Mouse (Mus musculus) cerebellum, postnatal 14 days (tissue): ENCODE measurements at regions not wholly inside any gene's neighbourhood (a gene's known extent, or its start where the extent isn't known, plus 50 kb on each side); places are given as distances from the start of the nearest gene placed in this dataset.

Experiments used
- DNase-seq, 2 experiments: peaks; one replicate each; pipeline ENCODE4 v3.0.0; 2021; ENCODE audit warnings: mixed read lengths in 2 of 2

DNA sequence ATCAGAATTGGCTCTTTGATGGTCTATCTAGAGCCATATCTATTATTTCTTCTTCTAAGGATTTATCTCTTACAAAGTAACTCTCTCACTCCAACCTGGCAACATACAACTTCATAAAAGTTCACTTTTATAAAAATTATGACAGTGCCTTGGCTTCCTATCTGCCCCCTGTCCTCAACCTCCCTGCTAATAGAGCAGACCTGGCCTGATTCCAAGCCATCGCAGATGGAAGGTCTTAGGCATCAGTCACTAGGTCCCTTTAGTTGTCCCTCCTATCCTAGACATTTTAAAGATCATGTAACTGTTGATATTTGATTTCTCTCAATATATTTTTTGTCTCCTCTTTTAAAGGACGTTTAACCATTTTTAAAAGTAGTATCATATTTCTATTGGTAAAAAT is 1974.3 kb upstream of the Slc39a10 start:
- peak; percentile 70 to 75 for DNase-seq

GRCm38 (mm10) chr1:48881373-48881772 is 1988.7 kb upstream of the Slc39a10 start:
- no peak for DNase-seq

GRCm38 (mm10) chr1:48893571-48893970 is 2000.9 kb upstream of the Slc39a10 start:
- DNase-seq: no peak

DNA sequence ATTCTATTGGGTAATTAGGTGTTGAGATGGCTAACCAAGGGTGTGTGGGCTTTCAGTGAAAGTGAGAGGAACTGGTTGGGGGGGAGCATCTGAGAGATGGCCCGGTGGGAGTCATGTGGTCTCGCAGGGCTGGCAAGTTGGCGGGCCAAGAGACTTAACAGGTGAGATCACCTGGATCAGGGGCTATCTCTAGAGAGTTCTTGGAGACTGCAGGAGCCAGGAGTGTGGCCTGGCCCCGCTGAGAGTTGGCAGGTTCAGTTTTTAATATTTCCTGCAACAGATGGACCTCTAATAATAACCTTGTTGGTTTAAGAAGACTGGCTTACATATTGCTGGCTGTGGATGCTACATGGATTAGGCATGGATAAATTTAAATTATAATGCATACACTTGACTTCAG is 1984.0 kb upstream of the Tmeff2 start:
- DNase-seq: peak; percentile 74 to 91

DNA sequence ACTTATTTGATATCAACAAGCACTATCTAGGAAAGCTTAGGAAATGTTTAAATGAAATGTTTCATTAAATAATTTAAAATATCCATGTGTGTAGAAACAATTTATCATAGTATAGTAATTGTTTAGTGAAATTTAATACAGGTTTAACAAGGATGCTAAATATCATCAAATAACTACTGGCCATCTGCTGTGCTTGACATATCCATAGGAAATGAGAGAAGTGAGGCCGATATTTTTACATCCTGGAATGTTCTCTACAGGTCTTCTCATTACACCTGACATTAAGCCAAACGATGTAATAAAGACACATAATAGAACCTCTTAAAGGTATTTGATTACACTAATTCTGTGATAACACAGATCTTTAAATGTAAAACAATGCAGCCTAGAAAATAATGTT is 1957.3 kb upstream of the Tmeff2 start:
- DNase-seq: no peak

DNA sequence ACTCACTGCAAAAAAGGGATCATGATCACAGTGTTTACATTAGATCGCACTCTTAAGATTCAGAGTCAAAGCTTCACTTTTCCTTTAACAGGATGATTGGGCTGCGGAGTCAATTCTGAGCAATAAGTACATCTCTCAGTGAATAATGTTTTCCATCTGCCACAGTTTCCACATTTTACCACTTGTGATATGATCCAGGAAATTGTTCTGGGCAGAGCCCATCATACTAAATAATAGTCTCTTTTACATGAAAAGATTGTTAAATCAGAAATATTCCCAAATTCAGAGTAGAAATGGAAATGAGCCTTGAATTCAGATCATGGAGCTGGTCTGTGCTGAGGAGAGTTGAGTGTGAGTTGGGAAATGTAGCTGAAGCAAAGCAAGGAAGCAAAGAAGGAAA is 1956.6 kb upstream of the Tmeff2 start:
- DNase-seq: no peak
